Mouse (Mus musculus) spleen, adult 2 months (tissue): ENCODE measurements around the gene Ly6g5c.

Experiments used
- CTCF ChIP-seq: fragments of 200-500 bp; IDR thresholded peaks from 2 replicates; pipeline ENCODE4 v1.5.1; 2011; ENCODE audit warnings: mild to moderate bottlenecking, inconsistent platforms; ENCODE audit not compliant: insufficient read depth, insufficient read length, insufficient replicate concordance; ENCODE audit errors: extremely low read depth
- POLR2A ChIP-seq: fragments of 200-500 bp; IDR thresholded peaks from 2 replicates; pipeline ENCODE4 v1.6.1; 2011; ENCODE audit warnings: low read depth, low read length, inconsistent platforms

GRCm38 (mm10) chr17:35092403-35093198 lies 15.5 kb upstream of the Ly6g5c start:
- TF ChIP-seq POLR2A (no peak), CTCF (no peak)
